Comparison of ENCODE assay signal across 14 mouse cellular contexts in the genomic region with DNA sequence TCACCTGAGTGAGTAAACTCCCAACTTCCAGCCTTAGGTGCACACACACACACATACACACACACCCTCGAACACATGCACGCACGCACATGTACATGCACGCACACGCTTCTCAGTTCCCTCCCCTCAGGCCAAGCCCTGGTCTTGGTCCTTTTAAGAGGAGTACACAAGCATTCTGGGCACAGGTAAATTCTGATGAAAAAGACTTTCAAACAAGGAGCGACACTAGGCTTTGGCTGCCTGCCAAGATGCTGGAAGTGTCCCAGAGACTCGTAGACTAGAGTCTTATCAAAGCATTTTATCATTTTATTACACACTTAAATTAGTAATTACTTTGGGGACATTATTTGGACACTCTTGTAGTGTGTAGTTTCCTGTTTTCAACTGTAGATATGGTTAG.
DNase-seq lines count a peak whose midpoint lies in the region; ATAC-seq lines count a peak whose summit lies in the region.
"Had no signal": no experiment of that assay in that cellular context is flagged by ENCODE, and none has a peak within 500 bp of the region (broad histone marks: within the 10 kb centered on the region; RNA-seq: fewer than 3 reads in every experiment).

No protein-coding gene starts in this region.

- ATAC-seq in hindbrain, embryonic 11.5 days (ENCODE audit: low FRiP score) = no peak
- ATAC-seq in hindbrain, embryonic 14.5 days (ENCODE audit: low FRiP score) = no peak
- ATAC-seq in midbrain, embryonic 13.5 days = peak; percentile 48; the same call in 1 of the 2 replicates
- ATAC-seq in midbrain, embryonic 11.5 days (ENCODE audit: low FRiP score) = no peak
- ATAC-seq in intestine, embryonic 15.5 days = peak; percentile 66
- ATAC-seq in megakaryocyte-erythroid progenitor cell, adult 5-6 weeks (replicated peaks; ENCODE audit: low FRiP score, low TSS enrichment, poor library complexity, severe bottlenecking) = no peak

- no peaks in the 10 kb centered on the region for H3K9me3 ChIP-seq in hindbrain, embryonic 11.5 days (ENCODE audit: control insufficient read depth, low read length)
- H3K9me3 ChIP-seq in hindbrain, embryonic 14.5 days (ENCODE audit: control insufficient read depth, low read length) = no peaks in the 10 kb centered on the region
- H3K9me3 ChIP-seq in midbrain, embryonic 13.5 days = no peaks in the 10 kb centered on the region
- H3K9me3 ChIP-seq in midbrain, embryonic 11.5 days (ENCODE audit: control insufficient read depth, low read length) = no peaks in the 10 kb centered on the region
- H3K9me3 ChIP-seq in intestine, embryonic 15.5 days = no peaks in the 10 kb centered on the region
- H3K9me3 ChIP-seq: embryonic facial prominence, embryonic 13.5 days; heart, embryonic 13.5 days; hindbrain, embryonic 15.5 days had no signal

- 90% methylated on average over 7 of the region's 7 CpGs for WGBS in hindbrain, embryonic 11.5 days
- 79% methylated on average over 7 of the region's 7 CpGs for WGBS in hindbrain, embryonic 14.5 days
- WGBS in midbrain, embryonic 13.5 days = 83% methylated on average over 7 of the region's 7 CpGs
- WGBS in midbrain, embryonic 11.5 days = 94% methylated on average over 7 of the region's 7 CpGs
- 59% methylated on average over 7 of the region's 7 CpGs for WGBS in intestine, embryonic 15.5 days

- no peak overlapping the region for H3K9ac ChIP-seq in hindbrain, embryonic 11.5 days (ENCODE audit: low read depth, low read length)
- no peak overlapping the region for H3K9ac ChIP-seq in hindbrain, embryonic 14.5 days
- H3K9ac ChIP-seq in midbrain, embryonic 13.5 days (replicated peaks) = no peak overlapping the region
- H3K9ac ChIP-seq in midbrain, embryonic 11.5 days (ENCODE audit: low read length) = no peak overlapping the region
- H3K9ac ChIP-seq in intestine, embryonic 15.5 days = no peak overlapping the region
- H3K9ac ChIP-seq: embryonic facial prominence, embryonic 13.5 days; heart, embryonic 13.5 days; hindbrain, embryonic 15.5 days had no signal

- peaks cover 3% of the 10 kb centered on the region; the same call in 1 of the 2 replicates for H3K4me1 ChIP-seq in hindbrain, embryonic 11.5 days (replicated peaks; ENCODE audit: control insufficient read depth, insufficient read depth, low read length)
- peaks cover 16% of the 10 kb centered on the region for H3K4me1 ChIP-seq in hindbrain, embryonic 14.5 days (replicated peaks; ENCODE audit: control insufficient read depth, insufficient read depth, low read length)
- H3K4me1 ChIP-seq in midbrain, embryonic 13.5 days (replicated peaks) = peaks cover 19% of the 10 kb centered on the region
- H3K4me1 ChIP-seq in midbrain, embryonic 11.5 days (ENCODE audit: control insufficient read depth, insufficient read depth, low read length) = peaks cover 5% of the 10 kb centered on the region; the same call in 1 of the 2 replicates
- H3K4me1 ChIP-seq in intestine, embryonic 15.5 days (replicated peaks) = no peaks in the 10 kb centered on the region

- no peaks in the 10 kb centered on the region for H3K27me3 ChIP-seq in hindbrain, embryonic 11.5 days (ENCODE audit: control insufficient read depth, insufficient read depth, low read length)
- peaks cover 6% of the 10 kb centered on the region; the same call in 1 of the 2 replicates for H3K27me3 ChIP-seq in hindbrain, embryonic 14.5 days (ENCODE audit: control insufficient read depth, insufficient read depth, low read length)
- 0 out of 2 replicates have a peak, but pooled peaks cover 4% of the 10 kb centered on the region for H3K27me3 ChIP-seq in midbrain, embryonic 13.5 days
- no peaks in the 10 kb centered on the region for H3K27me3 ChIP-seq in midbrain, embryonic 11.5 days (ENCODE audit: control insufficient read depth, insufficient read depth, low read length)
- no peaks in the 10 kb centered on the region for H3K27me3 ChIP-seq in intestine, embryonic 15.5 days (replicated peaks)

- H3K4me3 ChIP-seq in hindbrain, embryonic 11.5 days (ENCODE audit: low read depth, low read length) = no peak overlapping the region
- H3K4me3 ChIP-seq in hindbrain, embryonic 14.5 days (replicated peaks; ENCODE audit: low read length) = no peak overlapping the region
- H3K4me3 ChIP-seq in midbrain, embryonic 13.5 days (replicated peaks) = no peak overlapping the region
- H3K4me3 ChIP-seq in midbrain, embryonic 11.5 days (ENCODE audit: low read depth, low read length) = no peak overlapping the region
- no peak overlapping the region for H3K4me3 ChIP-seq in intestine, embryonic 15.5 days (replicated peaks)
- H3K4me3 ChIP-seq: embryonic facial prominence, embryonic 13.5 days; heart, embryonic 13.5 days; hindbrain, embryonic 15.5 days had no signal

- DNase-seq in adrenal gland, postnatal 25 days = peak; percentile 13
- no peak for DNase-seq in adrenal gland, adult (ENCODE audit: inconsistent age in 2 of 2, low spot score in 1 of 2)
- DNase-seq in hindbrain, embryonic 11.5 days (ENCODE audit: low spot score) = peak; percentile 14
- DNase-seq in hindbrain, embryonic 14.5 days (ENCODE audit: low spot score) = no peak
- no peak for DNase-seq in midbrain, embryonic 11.5 days (ENCODE audit: low spot score, missing footprints)
- DNase-seq: cerebellum, adult 9-11 months; gastrocnemius, postnatal 36 days had no signal

- H3K4me2 ChIP-seq in hindbrain, embryonic 11.5 days (replicated peaks; ENCODE audit: low read depth, low read length) = no peak overlapping the region
- no peak overlapping the region for H3K4me2 ChIP-seq in hindbrain, embryonic 14.5 days (replicated peaks)
- no peak overlapping the region for H3K4me2 ChIP-seq in midbrain, embryonic 13.5 days (replicated peaks)
- H3K4me2 ChIP-seq in midbrain, embryonic 11.5 days = no peak overlapping the region
- no peak overlapping the region for H3K4me2 ChIP-seq in intestine, embryonic 15.5 days (replicated peaks)
- H3K4me2 ChIP-seq: embryonic facial prominence, embryonic 13.5 days; heart, embryonic 13.5 days; hindbrain, embryonic 15.5 days; liver, embryonic 11.5 days had no signal

- H3K36me3 ChIP-seq in hindbrain, embryonic 11.5 days (ENCODE audit: control insufficient read depth, insufficient read depth, low read length) = no peaks in the 10 kb centered on the region
- no peaks in the 10 kb centered on the region for H3K36me3 ChIP-seq in hindbrain, embryonic 14.5 days (replicated peaks; ENCODE audit: control insufficient read depth, insufficient read depth)
- no peaks in the 10 kb centered on the region for H3K36me3 ChIP-seq in midbrain, embryonic 13.5 days
- H3K36me3 ChIP-seq in midbrain, embryonic 11.5 days (ENCODE audit: control insufficient read depth, insufficient read depth, low read length) = no peaks in the 10 kb centered on the region
- no peaks in the 10 kb centered on the region for H3K36me3 ChIP-seq in intestine, embryonic 15.5 days
- H3K36me3 ChIP-seq: embryonic facial prominence, embryonic 13.5 days; heart, embryonic 13.5 days; hindbrain, embryonic 15.5 days had no signal

- H3K27ac ChIP-seq in hindbrain, embryonic 11.5 days (ENCODE audit: low read depth, low read length) = no peak overlapping the region
- no peak overlapping the region for H3K27ac ChIP-seq in hindbrain, embryonic 14.5 days
- no peak overlapping the region for H3K27ac ChIP-seq in midbrain, embryonic 13.5 days
- H3K27ac ChIP-seq in midbrain, embryonic 11.5 days (ENCODE audit: low read depth, low read length) = no peak overlapping the region
- no peak overlapping the region for H3K27ac ChIP-seq in intestine, embryonic 15.5 days
- H3K27ac ChIP-seq: embryonic facial prominence, embryonic 13.5 days; heart, embryonic 13.5 days; hindbrain, embryonic 15.5 days had no signal

Comparison
In these comparisons a context has a peak if more than half of its experiments do, and no peak if none do; other contexts are left out.
1. DNase-seq: peak in adrenal gland, postnatal 25 days (single experiment) and hindbrain, embryonic 11.5 days (single experiment); none in adrenal gland, adult (0 of 2), hindbrain, embryonic 14.5 days (single experiment) and midbrain, embryonic 11.5 days (single experiment).
2. ATAC-seq: peak in midbrain, embryonic 13.5 days (single experiment) and intestine, embryonic 15.5 days (single experiment); none in hindbrain, embryonic 11.5 days (single experiment), hindbrain, embryonic 14.5 days (single experiment), midbrain, embryonic 11.5 days (single experiment) and megakaryocyte-erythroid progenitor cell, adult 5-6 weeks (single experiment).